Mouse (Mus musculus) left cerebral cortex, postnatal 36 days (tissue): Measurements from ENCODE around the gene Vps25. TPM values are rescaled to one million over a fixed set of nuclear protein-coding genes. Genes with fewer than 3 reads are reported as not detected.
A peak's percentile ranks its signal among the peaks of the same experiment; 100 is the strongest.

ENCODE experiments used
- DNase-seq, 2 experiments: peaks; one replicate each; pipeline ENCODE4 v3.0.0; 2021 to 2022; ENCODE audit warnings: low spot score in 2 of 2, mixed read lengths in 1 of 2
- intact Hi-C: fragments of 180-260 bp; cut with DNase I; formaldehyde crosslinking; loops from one replicate; pipeline ENCODE4 v1.15.1; 2025
- total RNA-seq, 2 experiments: library from RNA; stranded (reverse); gene quantifications; 2 replicates each; pipeline ENCODE4 v1.2.3; 2021

The Vps25 gene
- total RNA-seq, 2 experiments from 2014 or later, result 62.0 to 63.0 TPM

DNA sequence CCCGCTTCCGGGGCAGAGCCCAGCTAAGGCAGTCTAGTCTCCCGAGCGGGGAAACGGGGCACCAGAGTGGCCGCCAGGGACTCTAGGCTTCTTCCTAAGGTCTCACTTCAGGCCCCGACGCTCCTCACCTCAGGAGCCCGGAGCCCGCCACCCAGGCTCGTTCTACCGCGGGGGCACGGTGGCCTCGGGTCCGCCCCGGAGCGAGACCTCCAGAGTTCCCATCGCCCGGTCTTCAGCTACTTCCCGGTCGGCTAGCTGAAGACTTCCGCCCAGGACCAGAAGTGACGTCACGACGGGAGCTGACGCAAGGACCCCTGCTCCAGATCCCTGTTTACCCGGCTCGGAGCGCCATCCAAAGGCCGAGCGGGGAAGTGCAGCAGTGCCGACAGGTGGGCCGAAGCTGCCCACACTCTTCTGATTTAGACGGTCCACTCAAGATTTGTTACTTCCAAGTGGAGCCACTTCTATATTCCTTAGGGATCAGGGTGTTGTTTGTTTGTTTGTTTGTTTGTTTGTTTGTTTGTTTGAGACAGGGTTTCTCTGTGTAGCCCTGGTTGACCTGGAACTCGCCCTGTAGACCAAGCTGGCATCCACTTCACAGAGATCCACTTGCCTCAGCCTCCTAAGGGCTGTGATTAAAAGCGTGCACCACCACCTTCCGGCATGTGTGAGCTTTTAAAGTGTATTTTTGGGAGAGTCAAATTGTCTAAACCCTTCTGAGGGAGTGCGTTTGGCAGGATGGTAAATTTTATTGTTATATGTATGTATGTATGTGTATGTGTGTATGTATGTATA, 48.7 kb downstream of the Vps25 start, which contains the start of gene Becn1:
Gene Becn1 (minus strand): TSS at position 283 of the 795 bp plus-strand sequence.
- DNase-seq, result peak; percentile 94
- intact Hi-C loops, result loop anchor here (2.0 to 5.0 kb wide), 2 partner anchors 50 to 89 kb away; partner anchors contain the start of gene Vps25

DNA sequence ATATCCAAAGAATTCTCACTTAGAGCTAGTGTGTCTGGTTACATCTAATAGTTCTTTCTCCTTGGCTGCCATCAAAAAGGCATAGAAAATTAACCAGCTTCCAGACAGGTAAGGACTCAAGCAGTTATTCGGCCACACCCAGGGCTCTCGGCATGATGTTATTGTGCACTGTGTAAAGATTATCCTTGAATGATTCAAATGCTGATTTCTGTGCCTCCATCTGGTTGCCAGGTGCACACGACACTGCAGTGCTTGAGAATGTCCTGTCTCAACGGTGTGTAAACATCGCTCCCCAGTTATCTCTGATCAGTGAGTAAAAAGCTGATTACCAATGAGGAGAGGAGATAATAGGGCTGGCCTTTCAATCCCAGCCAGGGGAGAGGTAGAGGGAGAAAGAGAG, 54.2 kb downstream of the Vps25 start:
- intact Hi-C loops, result no loop called here
- no peak for DNase-seq

Other genes starting within 250 kb of the Vps25 start
- gene Atp6v0a1, start 244.3 kb upstream of the Vps25 start, total RNA-seq, result 100 to 1,000 TPM; 439 to 446 TPM
- gene Naglu, start 183.7 kb upstream of the Vps25 start, total RNA-seq, result 1 to 10 TPM; 8.8 to 9.1 TPM
- under 1 TPM; 0.70 to 0.79 TPM for gene Hsd17b1, start 175.3 kb upstream of the Vps25 start, total RNA-seq
- gene Coasy, start 171.1 kb upstream of the Vps25 start, total RNA-seq, result 10 to 100 TPM; 22.7 to 26.3 TPM
- gene Mlx, start 166.4 kb upstream of the Vps25 start, total RNA-seq, result 10 to 100 TPM; 38.9 to 41.8 TPM
- 1 to 10 TPM; 2.1 to 3.1 TPM for gene Psmc3ip, start 158.3 kb upstream of the Vps25 start, total RNA-seq
- 10 to 100 TPM; 53.8 to 58.0 TPM for gene Retreg3, start 133.8 kb upstream of the Vps25 start, total RNA-seq
- 10 to 100 TPM; 45.7 to 49.2 TPM for gene Tubg1, start 133.8 kb upstream of the Vps25 start, total RNA-seq
- gene Tubg2, start 97.8 kb upstream of the Vps25 start, total RNA-seq, result 10 to 100 TPM; 49.7 to 62.4 TPM
- gene Cntnap1, start 83.2 kb upstream of the Vps25 start, total RNA-seq, result 100 to 1,000 TPM; 167 to 172 TPM
- gene Plekhh3, start 82.4 kb upstream of the Vps25 start, total RNA-seq, result 10 to 100 TPM; 12.3 TPM
- under 1 TPM in 1 of 2 experiments, not detected in 1; 0.37 TPM for gene Ccr10, start 78.3 kb upstream of the Vps25 start, total RNA-seq
- gene Ezh1, start 27.2 kb upstream of the Vps25 start, total RNA-seq, result 10 to 100 TPM; 47.8 to 52.1 TPM
- gene Ramp2, start 7.7 kb upstream of the Vps25 start, total RNA-seq, result 10 to 100 TPM; 33.2 to 39.4 TPM
- 1 to 10 TPM; 4.3 to 8.4 TPM for gene Wnk4, start 6.9 kb downstream of the Vps25 start, total RNA-seq
- under 1 TPM; 0.42 to 0.84 TPM for gene Cntd1, start 25.3 kb downstream of the Vps25 start, total RNA-seq
- 100 to 1,000 TPM in 1 of 2 experiments, 10 to 100 TPM in 1; 97.7 to 112 TPM for gene Coa3, start 25.4 kb downstream of the Vps25 start, total RNA-seq
- 100 to 1,000 TPM; 206 to 237 TPM for gene Becn1, start 48.6 kb downstream of the Vps25 start, total RNA-seq
- 100 to 1,000 TPM; 114 to 133 TPM for gene Psme3, start 62.5 kb downstream of the Vps25 start, total RNA-seq
- gene Aoc2, start 71.4 kb downstream of the Vps25 start, total RNA-seq, result 1 to 10 TPM; 4.4 to 7.2 TPM
- under 1 TPM; 0.76 to 0.79 TPM for gene Aoc3, start 76.9 kb downstream of the Vps25 start, total RNA-seq
- not detected for gene G6pc, start 113.9 kb downstream of the Vps25 start, total RNA-seq
- gene Aarsd1, start 163.9 kb downstream of the Vps25 start, total RNA-seq, result 10 to 100 TPM; 42.1 to 45.6 TPM
- gene Gm27029, start 171.1 kb downstream of the Vps25 start, total RNA-seq, result 1 to 10 TPM; 5.5 to 7.6 TPM
- gene Rundc1, start 171.4 kb downstream of the Vps25 start, total RNA-seq, result 10 to 100 TPM; 32.7 to 40.6 TPM
- 1 to 10 TPM; 3.3 to 4.7 TPM for gene Ptges3l, start 171.6 kb downstream of the Vps25 start, total RNA-seq
- gene Rpl27, start 188.6 kb downstream of the Vps25 start, total RNA-seq, result 10 to 100 TPM; 32.6 to 46.9 TPM
- gene Ifi35, start 194.7 kb downstream of the Vps25 start, total RNA-seq, result 1 to 10 TPM; 3.2 to 3.4 TPM
- gene Rnd2, start 211.3 kb downstream of the Vps25 start, total RNA-seq, result 100 to 1,000 TPM; 139 to 164 TPM
- 10 to 100 TPM; 33.9 to 36.1 TPM for gene Vat1, start 212.5 kb downstream of the Vps25 start, total RNA-seq